Mouse (Mus musculus): ENCODE results near the gene Pibf1.

Gene Pibf1

DNA sequence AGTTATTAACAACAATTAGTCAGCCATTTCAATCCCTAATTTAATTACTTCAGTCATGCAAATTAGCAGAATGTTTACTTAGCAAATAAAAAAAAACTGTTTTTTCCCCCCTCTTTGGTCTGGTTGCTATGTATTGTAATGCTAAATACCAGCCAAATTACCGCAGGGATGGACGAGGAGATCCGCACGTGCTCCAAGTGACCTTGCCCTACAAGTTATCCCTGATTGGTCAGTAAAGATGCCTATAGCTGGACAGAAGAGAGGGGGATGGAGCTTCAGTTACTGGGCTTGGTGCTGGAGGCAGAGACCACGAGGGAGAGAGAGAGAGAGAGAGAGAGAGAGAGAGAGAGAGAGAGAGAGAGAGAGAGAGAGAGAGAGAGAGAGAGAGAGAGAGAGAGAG, 167.5 kb downstream of the Pibf1 start:
- DNase-seq (ENCODE audit: low read depth, low spot score): no peak

- DNase-seq (ENCODE audit: low read depth, low spot score): no peak
Observed at GRCm38 (mm10) chr14:99274056-99274455, 174.8 kb downstream of the Pibf1 start.

- no peak for DNase-seq (ENCODE audit: low read depth, low spot score)
Observed at GRCm38 (mm10) chr14:99275827-99276226, 176.6 kb downstream of the Pibf1 start.

DNA sequence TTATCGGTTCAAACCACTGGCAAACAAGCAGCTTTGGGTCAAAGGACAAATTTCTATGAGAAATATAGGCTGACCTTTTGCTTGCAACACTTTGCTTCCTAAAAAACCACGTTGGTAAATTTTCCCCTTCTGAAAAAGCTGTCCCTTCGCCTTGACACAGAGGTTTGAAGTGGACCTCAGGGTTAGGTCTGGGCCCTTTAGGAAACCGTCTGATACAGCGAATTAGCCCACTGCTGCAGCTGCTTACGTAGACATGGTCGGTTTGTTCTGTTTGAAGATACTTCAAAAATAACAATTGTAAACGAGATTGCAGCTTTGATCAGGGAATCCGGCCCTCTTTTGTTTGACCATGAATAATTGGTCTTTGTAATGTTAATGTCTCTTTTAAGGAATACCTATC, 179.1 kb downstream of the Pibf1 start:
- no peak for DNase-seq (ENCODE audit: low read depth, low spot score)

GRCm38 (mm10) chr14:99278763-99279486, 179.7 kb downstream of the Pibf1 start:
- DNase-seq (ENCODE audit: low read depth, low spot score): no peak

DNA sequence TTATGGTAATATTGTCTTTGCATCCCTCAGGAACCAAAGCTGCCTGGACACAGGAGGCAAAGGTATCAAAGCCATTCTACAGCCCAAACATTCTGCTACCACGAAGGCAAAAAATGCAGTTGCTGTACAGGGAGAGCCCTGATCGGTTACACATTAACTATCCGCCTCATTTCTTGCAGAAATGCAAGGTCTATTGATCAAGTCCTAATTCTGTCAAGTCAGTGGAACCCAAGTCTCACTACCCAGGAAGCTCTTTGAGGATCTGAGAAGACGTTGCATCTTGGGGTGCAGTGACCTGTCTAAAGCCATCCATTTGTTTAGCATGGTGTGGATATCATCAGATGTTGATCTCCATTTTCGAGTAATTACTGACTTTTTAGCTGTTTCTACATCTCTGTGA, 181.2 kb downstream of the Pibf1 start:
- DNase-seq (ENCODE audit: low read depth, low spot score): no peak

GRCm38 (mm10) chr14:99280825-99281433, 181.7 kb downstream of the Pibf1 start:
- DNase-seq (ENCODE audit: low read depth, low spot score): no peak

DNA sequence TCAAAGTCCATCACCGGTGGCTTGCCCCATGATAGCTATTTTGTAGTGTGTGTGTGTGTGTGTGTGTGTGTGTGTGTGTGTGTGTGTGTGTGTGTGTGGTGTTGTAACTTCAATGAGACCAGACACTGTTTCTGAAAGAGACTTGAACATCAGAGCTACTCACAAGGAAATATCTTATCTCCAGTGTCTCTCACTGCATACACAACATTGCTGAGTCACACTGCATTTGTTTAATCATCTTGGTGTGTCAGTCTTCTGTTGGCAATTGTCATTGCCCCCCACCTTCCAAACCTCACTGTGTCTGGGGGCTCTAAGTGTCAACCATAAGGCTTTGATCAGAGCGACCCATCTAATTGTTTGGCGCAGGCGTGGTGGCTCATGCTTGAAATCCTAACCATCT, 186.3 kb downstream of the Pibf1 start:
- no peak for DNase-seq (ENCODE audit: low read depth, low spot score)

GRCm38 (mm10) chr14:99292176-99292575, 193.0 kb downstream of the Pibf1 start:
- no peak for DNase-seq (ENCODE audit: low read depth, low spot score)

GRCm38 (mm10) chr14:99294424-99294823, 195.2 kb downstream of the Pibf1 start:
- no peak for DNase-seq (ENCODE audit: low read depth, low spot score)

GRCm38 (mm10) chr14:99295606-99296341, 196.6 kb downstream of the Pibf1 start:
- DNase-seq (ENCODE audit: low read depth, low spot score): no peak

DNA sequence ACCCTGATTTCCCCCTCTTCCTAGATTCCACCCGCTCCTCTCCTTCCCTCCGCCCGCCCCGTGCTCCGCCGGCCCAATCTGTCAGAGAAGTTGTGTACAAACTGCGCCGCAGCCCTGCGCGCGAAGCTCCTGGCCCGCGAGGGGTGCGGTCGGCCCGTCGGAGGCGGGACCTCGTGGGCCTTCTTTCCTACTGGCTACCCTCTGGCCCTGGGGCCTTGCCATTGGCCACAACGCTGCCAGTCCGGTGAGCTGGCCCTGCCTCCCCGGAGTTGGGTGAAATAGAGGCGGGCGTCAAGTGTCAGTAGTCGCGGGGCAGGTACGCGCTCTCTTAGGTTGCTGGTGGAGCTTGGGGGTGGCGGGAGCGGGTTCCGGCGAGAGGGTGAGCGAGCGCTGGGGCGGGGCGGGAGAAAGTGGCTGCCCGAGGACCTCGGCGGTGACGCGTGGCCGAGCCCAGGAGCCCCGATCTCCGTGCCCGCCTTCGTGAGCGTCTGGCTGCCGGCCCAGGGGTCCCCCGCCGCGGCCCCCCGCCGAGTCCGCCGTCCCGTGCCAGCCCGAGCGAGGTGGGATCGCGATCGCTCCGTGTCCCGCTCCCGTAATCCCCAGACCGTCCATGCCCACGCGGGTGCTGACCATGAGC, 199.3 kb downstream of the Pibf1 start, which contains the start of gene Klf5:
Gene Klf5 (plus strand): TSS at position 307 of the 637 bp plus-strand sequence.
- peak; percentile 95 for DNase-seq (ENCODE audit: low read depth, low spot score)

GRCm38 (mm10) chr14:99299022-99299481, 199.8 kb downstream of the Pibf1 start:
- no peak for DNase-seq (ENCODE audit: low read depth, low spot score)

DNA sequence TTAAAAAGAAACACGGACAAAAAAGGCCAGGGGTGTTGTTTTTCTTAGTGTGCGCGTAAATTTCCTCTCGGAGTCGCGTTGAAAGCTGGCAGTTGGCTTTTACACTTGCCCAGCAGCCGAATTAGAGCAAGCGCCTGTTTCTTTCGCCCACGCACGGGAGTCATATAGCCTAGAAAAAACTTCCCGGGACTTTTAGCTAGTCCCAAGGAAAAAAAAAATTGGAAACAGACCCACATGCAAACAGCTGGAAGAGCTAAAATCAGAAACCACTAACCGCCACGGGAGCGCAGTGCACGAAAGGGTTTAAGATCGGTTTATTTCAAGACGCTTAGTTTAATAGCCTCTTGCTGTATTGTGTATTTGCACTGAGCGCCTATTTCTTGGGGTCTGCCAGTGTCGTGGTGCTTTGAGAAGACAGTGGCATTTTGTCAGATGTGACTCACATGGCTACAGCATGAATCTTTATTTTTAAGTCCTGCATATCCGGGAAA, 200.5 kb downstream of the Pibf1 start:
- no peak for DNase-seq (ENCODE audit: low read depth, low spot score)

GRCm38 (mm10) chr14:99301472-99301871, 202.2 kb downstream of the Pibf1 start:
- peak; percentile 56 for DNase-seq (ENCODE audit: low read depth, low spot score)

Data from WW6 (cell line).